Mouse (Mus musculus) liver, adult 2 months (tissue): ENCODE measurements around the gene Mpp1.

Experiments
- CTCF ChIP-seq: fragments of 200-500 bp; IDR thresholded peaks from 2 replicates; pipeline ENCODE4 v1.5.1; 2011; ENCODE audit warnings: low read depth, low read length, control low read depth
- POLR2A ChIP-seq: fragments of 200-500 bp; IDR thresholded peaks from 2 replicates; pipeline ENCODE4 v1.6.1; 2011; ENCODE audit warnings: low read length, control low read depth; ENCODE audit not compliant: insufficient read depth; ENCODE audit errors: extremely low read depth

DNA sequence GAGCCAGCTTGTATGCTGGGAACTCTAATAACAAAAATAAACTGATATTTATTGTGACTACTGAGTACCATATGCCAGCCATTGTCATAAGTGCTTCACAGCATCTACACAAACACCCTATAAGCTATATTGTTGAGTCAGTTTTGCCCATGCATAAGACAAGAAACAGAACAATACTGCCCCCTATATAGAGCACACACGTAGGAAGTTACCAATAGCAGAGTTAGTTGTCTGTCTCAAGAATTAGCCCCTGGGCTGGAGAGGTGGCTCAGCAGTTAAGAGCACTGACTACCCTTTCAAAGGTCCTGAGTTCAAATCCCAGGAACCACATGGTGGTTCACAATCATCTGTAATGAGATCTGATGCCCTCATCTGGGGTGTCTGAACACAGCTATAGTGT is 45.2 kb downstream of the Mpp1 start:
- TF ChIP-seq POLR2A = no peak
- no peak for TF ChIP-seq CTCF
